Mouse (Mus musculus): ENCODE results near the gene Mypn. TPM values are rescaled to one million over a fixed set of nuclear protein-coding genes. Genes with fewer than 3 reads are reported as not detected.

Gene Mypn
- total RNA-seq, 2 experiments from 2014 or later, result 279 to 292 TPM

DNA sequence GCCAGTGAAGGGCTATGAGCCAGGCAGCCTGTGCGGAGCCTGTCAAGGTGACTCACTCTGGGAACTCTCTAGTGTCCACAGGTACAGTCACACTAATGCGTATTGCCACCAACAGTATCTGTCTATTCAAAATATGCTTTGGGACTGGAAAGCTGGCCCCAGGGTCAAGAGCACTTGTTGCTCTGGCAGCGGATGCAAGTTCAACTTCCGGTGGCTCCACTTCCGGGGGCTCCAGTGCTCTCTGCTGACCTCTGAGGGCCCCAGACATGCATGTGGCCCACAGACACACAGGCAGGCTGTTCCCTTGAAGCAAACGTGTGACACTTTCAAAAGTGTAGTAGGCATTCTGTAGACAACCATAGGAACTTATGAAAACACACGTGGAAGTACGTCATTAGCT, 2.2 kb downstream of the Mypn start:
- DNase-seq (ENCODE audit: low spot score), result no peak

DNA sequence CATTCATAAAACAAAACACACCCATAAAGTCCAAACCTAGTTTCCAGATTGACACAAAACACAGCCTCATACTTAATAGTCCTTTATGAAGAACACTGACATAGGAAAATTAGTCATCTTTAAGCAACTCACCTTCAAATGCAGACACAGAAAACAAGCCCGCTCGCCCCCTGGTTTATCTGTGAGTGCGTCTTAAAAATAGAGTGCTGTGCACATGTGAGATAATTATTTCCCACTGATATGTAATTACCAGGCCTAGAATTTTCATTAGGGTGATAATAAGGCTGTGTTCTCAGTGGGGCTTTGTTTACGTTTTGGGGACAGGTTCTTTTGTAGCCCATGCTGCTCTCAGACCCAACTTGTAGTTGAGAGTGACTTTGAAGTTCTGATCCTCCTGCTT, 4.7 kb downstream of the Mypn start:
- DNase-seq (ENCODE audit: low spot score), result no peak

DNA sequence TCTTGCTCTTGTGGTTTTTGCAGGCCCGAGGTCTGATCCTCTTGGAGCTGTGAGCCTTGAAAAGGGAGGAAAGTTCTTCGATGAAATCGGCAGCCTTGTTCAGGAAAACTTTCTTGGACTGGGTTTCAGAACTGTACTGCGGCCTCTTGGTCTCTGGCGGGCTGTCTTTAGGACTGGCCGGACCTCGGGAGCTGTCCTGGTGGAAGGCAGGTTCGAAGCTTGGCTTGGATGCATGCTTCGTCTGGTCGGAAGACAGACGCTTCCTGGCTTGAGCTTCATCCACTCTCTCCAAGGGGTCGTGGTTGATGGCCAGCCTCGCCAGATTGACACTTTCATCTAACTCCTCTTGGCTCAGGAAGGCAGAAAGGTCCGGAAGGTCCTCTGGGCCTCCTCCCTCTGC, 11.0 kb downstream of the Mypn start:
- no peak for DNase-seq (ENCODE audit: low spot score)

DNA sequence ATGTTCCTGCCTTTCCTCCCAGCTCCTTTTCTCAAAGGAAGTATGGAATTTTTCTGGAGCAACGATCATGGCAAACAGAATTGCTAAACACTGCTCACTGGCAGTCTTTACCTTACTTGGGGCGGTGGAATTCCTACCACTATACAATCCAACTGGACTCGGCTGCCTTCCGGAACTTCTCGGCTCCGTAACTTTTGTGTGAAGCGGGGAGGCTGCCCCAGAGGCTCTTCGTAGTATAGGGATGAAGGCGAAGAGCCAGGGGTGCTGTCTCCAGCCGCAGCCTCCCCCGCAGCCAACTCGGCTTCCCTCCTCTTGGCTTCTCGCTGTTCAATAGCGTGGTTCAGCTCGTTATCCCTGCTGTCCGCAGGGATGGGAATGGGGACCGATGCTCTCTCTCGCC, 11.5 kb downstream of the Mypn start:
- no peak for DNase-seq (ENCODE audit: low spot score)

DNA sequence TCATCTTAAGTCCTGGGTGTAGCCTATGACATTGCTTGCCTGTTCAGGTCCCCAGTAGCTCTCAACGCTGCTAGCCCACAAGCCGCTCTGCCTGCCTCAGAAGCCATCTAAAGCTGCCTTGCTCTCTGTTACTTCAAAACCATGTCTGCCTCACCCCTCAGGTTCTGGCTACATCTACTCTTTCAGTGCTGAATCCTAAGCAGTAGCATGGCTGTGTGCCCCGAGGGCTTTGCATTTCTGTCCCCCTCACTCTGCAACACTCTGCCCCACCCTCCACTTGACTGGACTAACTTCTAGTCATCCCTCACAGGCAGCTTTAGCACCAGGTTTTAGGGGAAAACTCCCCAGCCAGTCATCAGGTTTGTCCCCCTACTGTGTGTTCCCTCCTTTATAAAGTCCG, 19.3 kb downstream of the Mypn start:
- no peak for DNase-seq (ENCODE audit: low spot score)

DNA sequence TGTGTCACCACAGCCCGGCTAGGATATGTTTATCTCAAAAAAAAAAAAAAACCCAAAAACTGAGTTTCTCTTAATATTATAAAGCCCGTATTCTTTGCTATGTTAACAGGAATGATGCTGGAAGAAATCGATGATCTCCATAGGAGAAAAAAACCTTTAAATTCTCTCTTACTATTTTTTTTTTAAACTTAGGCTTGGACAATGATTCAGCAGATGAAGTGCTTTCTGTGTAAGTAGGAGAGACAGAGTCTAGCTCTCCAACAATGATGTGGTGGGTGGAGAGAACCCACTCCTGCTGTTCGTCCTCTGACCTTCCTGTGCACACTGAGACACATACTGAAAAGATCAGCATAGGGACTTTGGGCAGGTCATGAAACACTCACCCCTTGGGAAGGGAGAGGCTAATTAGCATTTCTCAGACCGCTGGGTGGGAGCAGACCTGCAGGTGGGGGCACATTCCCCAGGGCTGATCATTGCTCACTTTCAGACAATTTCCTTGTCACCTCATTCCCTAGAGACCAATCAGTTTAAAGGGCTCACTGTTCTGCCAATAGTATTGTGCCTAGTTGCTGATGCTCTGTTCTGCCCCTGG, 21.5 kb downstream of the Mypn start:
- no peak for DNase-seq (ENCODE audit: low spot score)

DNA sequence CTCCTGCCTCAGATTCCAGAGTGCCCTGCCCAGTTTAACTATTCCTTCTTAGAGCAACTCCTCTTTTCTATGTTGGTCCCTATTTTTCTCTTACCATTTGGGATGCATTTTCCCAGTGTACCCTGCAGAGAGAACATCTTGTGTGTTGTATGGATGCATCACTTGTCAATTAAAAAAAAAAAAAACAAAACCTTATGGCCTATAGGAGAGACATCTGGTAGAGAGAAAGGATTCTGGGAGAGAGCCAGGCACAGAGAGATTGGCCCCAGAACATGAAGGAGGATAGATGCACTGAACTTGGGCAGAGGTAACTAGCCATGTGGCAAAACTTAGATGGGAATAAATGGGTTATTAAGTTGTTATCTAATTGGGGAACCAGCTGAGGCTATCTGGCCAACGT, 22.6 kb downstream of the Mypn start:
- no peak for DNase-seq (ENCODE audit: low spot score)

DNA sequence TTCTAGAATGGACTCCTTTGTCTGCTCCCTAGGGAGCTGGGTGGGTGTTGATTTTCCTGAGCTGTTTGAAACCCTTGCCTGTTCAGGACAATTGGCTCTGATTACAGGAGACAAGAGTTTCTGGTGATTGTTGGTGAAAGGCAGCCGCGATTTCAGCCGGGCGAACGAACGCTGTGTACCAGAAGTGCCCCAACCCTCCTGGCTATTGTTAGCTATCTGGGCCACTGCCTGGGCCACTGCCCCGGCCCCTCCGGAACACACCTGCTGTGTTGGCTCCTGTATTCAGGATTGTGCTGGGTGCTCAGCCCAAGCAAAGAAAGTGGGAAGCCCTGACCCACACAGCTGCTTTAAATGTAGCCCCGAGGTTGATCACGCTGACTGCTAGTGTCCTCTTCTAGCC, 24.2 kb downstream of the Mypn start:
- DNase-seq (ENCODE audit: low spot score), result no peak

DNA sequence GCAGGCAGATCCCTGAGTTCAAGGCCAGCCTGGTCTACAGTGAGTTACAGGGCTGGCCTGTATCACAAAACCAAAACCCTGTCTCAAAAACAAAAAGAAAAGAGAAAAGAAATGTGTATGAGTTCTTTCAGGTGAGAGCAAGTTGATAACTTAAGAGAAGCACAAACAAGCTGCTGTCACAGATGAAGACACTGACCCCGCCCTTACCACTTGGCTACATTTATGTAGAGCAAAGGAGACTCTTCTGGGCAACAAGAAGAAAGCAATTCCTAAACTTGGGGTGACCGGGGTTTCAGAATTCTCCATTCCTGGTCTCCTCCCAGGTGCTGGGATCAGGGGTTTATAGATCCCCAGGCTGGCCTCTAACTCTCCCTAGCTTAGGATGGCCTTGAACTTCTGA, 25.4 kb downstream of the Mypn start:
- DNase-seq (ENCODE audit: low spot score), result no peak

DNA sequence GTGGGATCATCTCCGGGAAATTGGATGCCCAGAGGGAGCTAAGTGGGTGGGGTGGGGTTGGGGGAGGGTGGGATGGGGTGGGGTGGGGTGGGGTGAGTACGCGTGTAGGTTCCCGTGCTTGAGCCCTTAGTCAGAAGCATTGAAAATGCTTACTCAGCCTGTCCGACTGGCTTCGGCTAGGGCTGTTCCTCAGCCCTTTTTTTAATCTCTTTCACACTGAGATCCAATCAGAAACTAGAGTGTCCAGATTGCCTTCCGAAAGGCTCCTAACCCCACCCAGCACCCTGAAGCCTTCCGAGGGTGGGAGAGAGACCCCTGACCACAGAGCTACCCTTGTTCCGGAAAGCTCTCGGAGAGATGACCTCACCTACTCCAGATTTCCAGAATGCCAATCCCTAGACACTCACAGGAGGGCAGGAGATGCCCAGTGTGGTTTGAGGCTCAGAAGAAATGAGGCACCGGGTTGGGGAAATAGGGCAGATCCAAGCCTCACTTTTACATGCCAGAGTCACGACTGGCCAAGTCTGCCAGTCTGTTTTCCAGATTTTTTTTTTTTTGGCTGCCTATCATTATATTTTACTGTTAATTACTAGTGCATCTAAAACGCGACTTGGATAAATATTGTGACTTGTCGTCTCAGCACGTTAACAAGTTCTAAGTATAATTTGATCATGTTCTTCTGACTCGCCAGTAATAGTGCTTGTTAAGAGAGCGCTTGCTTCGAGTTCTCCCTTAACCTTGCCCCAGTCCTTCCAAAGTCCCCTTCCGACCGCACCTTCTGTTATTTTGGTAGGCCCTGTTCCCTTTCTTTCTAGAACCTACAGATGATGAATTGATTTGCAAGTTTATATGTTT, 26.2 kb downstream of the Mypn start:
- DNase-seq (ENCODE audit: low spot score), result no peak

DNA sequence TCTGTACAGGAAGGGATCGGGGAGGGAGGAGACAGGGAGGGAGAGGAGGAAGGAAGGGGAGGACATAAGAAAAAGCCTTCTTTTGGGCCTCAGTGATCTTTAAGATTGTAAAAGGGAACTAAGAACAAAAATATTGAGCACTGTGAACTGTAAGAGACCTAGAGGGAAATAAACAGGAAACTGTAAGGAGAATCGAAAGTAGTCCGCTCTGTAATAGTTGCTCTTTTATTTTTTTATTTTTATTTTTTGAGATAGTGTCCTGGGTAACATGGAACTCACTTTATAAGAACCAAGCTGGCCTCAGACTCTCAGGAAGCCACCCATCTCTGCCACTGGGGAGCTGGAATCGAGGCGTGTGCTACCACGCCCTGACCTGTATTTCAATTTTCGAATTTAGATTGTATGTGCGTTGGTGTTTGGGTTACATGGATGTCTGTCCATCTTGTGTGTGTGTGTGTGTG, 27.3 kb downstream of the Mypn start:
- DNase-seq (ENCODE audit: low spot score), result no peak

DNA sequence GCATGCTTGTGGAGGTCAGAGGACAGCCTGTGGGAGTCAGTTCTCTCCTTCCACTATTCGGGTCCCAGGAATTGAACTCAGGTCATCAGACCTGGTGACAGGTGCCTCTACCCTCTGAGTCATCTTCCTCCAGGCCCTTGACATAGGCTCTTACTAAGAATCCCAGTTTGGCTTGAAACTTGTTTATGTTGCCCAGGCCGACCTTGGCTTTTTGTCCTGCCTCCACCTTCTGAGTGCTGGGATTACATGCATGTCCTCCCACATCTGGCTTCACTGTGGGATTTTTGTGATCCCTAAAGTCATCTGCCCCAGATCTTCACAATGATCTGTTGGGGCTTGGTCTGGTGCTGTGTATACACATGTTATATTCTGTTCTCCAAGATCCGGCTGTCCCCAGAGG, 31.7 kb downstream of the Mypn start:
- no peak for DNase-seq (ENCODE audit: low spot score)

DNA sequence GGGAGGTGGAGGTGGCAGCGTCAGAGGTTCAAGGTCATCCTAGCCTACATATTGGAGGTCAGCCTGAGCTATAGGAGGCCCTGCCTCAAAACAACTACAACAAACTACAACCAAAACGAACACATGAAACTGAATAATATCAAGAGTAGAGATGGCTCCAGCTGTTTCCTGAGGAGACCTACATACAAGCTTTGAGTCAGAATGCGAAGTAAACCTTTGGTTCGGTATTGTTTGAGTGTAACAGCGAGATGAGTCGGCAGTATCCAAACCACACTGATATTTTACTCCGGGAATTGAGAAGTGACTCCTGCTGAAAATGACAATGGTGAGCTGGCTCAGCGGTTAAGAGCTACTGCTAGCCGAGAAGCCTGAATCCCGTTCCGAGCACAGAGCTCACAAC, 34.2 kb downstream of the Mypn start:
- no peak for DNase-seq (ENCODE audit: low spot score)

DNA sequence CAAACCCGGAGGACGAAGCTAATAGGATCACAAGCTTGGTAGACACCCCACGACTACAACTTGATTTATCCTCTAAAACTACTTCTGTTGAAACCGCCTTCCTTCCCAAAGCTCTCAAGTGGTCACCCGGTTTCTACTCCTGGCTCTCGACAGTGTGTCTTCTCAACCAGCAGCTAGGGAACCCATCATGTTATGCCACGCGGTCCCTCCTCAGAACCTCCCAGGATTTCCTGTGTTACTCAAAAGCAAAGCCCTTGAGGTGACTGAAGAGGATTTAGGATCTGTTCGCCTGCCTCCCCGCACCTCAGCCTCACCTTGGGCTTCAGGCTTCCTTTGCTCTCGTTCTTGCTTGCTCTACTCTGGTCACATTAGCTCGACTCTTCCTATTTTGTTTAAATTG, 35.6 kb downstream of the Mypn start:
- no peak for DNase-seq (ENCODE audit: low spot score)

DNA sequence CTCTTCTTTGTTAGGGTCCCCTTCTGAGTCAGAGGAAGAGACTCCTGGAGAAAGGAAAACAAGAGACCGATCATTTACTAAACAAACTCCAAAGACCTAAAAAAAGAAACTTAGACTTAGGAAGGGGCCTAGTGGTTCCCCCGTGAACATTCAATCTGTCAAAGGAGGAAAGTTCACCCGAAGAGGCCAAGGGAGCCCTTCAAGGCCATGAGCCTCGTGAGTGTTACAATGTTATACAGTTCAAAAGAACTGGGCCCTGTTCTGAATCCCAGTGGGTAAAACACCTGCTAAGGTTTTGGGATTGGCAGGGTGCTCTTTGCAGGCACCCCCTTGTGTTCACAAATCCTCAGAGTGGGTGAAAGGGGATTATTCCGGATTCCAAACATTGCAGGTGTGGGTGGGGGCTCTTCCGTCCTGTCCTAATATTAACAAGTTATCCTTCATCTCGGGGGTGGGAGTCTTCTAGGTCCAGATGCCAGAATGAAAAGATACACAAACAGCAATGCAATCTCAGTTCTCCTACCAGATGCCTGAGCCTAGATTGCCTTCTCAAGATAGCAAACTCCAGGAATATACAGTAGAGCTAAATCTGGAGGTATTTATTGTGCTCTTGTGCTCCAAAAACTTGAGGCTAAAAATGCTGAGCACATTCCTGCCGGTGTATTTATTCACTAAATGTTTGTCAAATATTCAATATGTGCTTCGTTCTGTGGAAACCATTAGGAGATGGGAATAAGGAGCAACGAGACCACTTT, 36.3 kb downstream of the Mypn start:
- no peak for DNase-seq (ENCODE audit: low spot score)

DNA sequence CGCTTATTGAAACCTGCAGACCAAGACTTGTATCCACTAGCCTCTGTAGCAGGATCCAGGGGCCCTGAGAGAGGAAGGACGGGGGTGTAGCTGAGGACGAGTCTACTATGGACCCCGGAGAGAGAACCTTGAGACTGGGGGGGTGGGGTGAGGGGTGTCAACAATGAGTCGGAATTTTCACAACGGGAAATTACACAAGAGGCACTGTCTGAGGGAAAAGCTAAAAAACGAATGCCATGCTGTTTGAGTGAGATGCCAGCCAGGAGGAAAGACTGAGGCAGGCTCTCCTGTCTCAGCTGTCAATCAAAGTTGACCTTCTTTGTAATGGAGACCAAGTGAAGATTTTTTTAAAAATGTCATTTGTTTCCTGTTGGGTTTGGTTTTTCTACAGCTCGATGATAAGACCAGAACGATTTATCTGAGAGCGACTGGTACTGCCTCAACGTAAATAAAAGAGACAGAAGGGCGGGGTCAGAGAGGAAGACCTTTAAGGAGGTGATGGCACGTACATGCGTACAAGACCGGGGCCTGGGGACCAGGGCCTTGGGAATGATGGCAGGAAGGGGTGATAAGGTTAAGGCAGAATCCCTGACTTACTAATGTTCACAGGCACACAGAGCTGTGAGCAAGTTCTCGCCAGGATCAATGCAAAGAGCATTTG, 37.9 kb downstream of the Mypn start:
- DNase-seq (ENCODE audit: low spot score), result no peak

DNA sequence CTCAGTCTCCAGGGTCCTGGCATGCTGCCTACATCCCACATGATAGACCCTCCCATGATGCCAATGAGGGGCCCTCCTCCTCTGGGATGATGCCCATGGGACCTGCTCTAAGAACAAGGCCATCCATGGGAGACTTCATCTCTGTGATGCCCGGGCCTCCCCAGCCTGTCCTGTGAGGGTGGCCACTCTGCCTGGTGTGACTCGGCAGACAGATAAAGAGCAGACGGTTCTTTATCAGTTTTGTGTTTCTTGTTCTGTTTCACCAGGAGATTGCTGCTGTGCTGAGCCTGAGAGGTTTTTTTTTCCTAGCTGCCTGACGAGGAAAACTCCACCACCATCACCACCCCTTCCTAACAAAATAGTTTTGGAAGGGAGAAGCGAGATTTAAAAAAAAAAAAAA, 42.5 kb downstream of the Mypn start:
- no peak for DNase-seq (ENCODE audit: low spot score)

DNA sequence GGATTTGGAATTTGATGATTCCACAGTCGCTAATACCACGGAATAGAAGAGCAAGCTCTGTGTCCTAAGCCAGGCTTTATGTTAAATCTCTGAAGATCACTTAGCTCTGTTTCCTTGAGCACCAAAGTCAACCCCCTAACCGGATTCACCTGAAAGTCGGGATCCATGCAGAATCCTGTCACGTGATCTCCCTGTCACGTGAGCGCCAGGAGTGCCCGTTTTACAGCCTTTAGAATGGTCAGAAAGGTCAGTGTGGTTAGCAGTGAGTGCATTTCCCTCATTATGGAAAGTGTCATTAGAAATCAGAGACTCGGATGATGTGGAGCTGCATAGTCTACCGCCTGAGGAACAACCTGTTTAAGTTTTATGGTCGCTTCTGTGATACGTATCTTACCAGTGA, 43.1 kb downstream of the Mypn start:
- DNase-seq (ENCODE audit: low spot score), result no peak

DNA sequence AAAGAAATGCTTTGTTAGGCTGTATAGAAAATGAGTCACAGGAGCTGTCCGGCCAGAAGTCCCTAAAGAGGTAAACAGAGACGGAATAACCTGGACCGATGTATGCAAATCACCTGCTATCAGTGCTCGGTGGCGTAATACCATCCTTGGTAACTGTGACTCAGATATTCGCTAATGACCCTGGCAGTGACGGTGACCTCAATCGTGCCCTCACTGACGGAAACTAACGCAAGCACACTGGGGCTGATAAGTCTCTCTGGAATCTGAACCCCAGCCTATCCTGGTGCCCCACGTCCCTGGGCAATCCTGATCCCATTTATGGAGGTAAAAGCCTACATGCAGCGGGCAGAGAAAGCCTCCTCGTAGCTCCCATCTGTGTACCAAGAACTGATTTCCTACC, 45.6 kb downstream of the Mypn start:
- DNase-seq (ENCODE audit: low spot score), result peak; percentile 67

DNA sequence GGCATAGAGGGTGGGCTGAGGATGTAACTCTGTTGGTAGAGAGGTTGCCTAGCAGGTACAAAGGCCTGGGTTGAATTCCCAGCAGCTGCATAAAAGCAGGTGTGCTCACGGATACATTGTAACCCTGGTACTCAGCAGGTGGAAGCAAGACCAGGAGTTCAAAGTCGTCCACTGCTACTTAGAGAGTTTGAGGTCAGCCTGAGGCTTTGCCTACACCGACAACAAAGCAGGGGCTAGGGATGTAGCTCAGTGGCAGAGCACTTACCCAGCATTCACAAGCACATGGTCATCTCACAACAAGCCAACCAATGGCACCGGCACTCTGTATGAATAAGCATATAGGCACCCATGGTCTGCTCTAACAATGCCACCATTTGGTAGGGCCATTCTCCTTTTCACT, 46.3 kb downstream of the Mypn start:
- no peak for DNase-seq (ENCODE audit: low spot score)

DNA sequence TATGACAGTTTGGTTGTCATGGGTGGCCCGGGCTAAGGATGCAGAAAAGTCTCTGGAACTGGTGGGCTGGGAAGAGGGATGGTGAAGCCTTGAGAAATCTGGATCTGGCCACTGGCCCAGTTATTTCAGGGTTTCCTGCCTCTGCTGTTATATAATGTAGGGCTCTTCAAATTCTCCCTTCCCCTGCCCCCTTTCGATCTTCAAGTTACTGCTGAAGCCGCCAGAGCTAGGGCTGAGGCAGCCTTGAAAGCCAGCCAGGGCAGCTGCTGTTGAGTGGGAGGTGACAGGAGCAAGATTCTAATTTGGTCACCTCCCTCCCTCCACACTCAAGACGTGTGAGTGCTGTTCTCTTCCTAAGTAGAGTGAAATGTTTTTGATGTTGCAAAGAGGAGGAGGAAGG, 46.8 kb downstream of the Mypn start:
- peak; percentile 90 for DNase-seq (ENCODE audit: low spot score)

DNA sequence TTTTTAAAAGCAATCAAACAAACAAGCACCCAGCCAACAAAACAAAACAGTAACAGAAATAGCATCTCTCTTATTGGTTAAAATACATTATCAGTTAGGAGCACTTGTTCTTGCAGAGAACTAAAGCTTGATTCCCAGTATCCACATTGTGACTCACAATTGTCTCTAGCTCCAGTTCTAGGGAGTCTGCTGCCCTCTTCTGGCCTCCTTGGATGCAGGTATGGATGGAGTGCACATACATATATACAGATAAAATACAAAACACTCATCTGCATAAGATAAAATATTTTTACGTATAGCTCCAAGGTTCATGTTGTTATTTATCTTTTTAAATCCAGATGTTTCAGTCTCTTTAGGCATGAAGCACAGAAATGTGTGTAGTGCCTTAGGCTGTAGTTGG, 47.4 kb downstream of the Mypn start:
- DNase-seq (ENCODE audit: low spot score), result no peak
